Mouse (Mus musculus) testis, adult 2 months (tissue): ENCODE data around the gene Rimkla.

ENCODE experiments used
- CTCF ChIP-seq: fragments of 200-500 bp; IDR thresholded peaks from 2 replicates; pipeline ENCODE4 v1.5.1; 2012; ENCODE audit warnings: low read depth, mild to moderate bottlenecking, inconsistent platforms, low read length, moderate library complexity; ENCODE audit not compliant: control insufficient read depth, insufficient read depth, insufficient replicate concordance
- POLR2A ChIP-seq: fragments of 200-500 bp; IDR thresholded peaks from 2 replicates; pipeline ENCODE4 v1.6.1; 2012; ENCODE audit warnings: low read depth, mild to moderate bottlenecking, inconsistent platforms, low read length, moderate library complexity; ENCODE audit not compliant: control insufficient read depth

DNA sequence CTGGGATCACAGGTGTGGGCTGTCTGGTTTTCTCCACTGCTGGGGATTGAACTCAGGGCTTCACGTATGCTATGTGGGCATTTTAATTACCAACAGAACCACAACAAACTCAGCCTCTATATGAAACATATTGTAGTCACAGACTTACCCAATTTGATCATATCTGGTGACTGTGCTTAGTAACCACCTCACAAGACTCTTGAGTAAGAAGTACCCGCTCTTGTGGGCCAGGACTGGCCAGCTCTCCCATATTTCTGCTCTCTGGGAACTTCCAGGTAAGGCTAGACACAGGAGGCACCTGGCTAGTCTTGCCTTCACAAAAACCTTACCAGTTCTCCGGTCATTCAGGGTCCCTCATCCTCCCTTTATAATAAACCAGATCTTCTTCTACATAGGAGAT lies 30.0 kb downstream of the Rimkla start:
- TF ChIP-seq POLR2A (no peak), CTCF (no peak)
